Mouse (Mus musculus) cerebellum, adult 2 months (tissue): ENCODE measurements around the gene Dclk2.

Source experiments
- CTCF ChIP-seq: fragments of 200-500 bp; IDR thresholded peaks from 2 replicates; pipeline ENCODE4 v1.5.1; 2011; ENCODE audit warnings: low read depth, mild to moderate bottlenecking, control low read depth, low read length, moderate library complexity, borderline replicate concordance; ENCODE audit not compliant: insufficient read depth
- POLR2A ChIP-seq: fragments of 200-500 bp; IDR thresholded peaks from 2 replicates; pipeline ENCODE4 v1.6.1; 2011; ENCODE audit warnings: low read length, control low read depth, borderline replicate concordance; ENCODE audit not compliant: insufficient read depth

DNA sequence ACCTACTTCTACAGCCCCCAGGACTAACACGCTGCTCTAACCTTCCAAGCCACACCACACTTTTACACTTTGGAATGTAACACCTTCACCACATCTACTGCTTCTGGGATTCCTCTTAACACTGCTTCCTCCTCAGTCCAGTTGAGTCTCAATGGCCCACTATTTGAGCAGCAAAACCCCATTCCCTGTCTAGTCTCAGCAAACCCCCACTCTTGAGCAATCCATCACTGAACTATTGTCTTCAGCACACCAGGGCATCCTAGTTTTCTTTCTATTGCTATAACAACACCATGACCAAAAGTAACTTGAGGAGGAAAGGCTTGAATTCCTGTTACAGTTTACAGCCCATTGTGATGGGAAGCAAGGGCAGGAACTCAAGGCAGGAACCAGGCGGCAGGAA is 36.2 kb downstream of the Dclk2 start:
- no peak for TF ChIP-seq POLR2A
- TF ChIP-seq CTCF: no peak
